Mouse (Mus musculus) embryonic facial prominence, embryonic 11.5 days (tissue): ENCODE measurements at regions not wholly inside any gene's neighbourhood (a gene's known extent, or its start where the extent isn't known, plus 50 kb on each side); places are given as distances from the start of the nearest gene placed in this dataset. TPM values are rescaled to one million over a fixed set of nuclear protein-coding genes. Genes with fewer than 3 reads are reported as not detected.

ENCODE experiments used
- microRNA-seq: library from miRNA; unstranded; fragments of <30 nt; microRNA quantifications from one replicate; pipeline ENCODE4, GENCODE M21; 2016; ENCODE audit warnings: borderline number of aligned reads

Small RNA genes lying in the stretch of these regions (microRNA-seq; reads per million reads assigned to microRNA genes)
- gene Mir3089 = not detected
